Mouse (Mus musculus): ENCODE data around the gene Fastkd1.

- TF ChIP-seq CTCF (IDR thresholded peaks at IDR 0.05; ENCODE audit: low read depth) (no peak), EP300 (IDR thresholded peaks at IDR 0.05; ENCODE audit: low read depth) (no peak)
Measured at GRCm38 (mm10) chr2:69760980-69761379, 47.7 kb upstream of the Fastkd1 start.
